Comparison of ENCODE assay signal across 8 mouse cellular contexts in genomic region chr12:87102165-87102631, GRCm38 (mm10). TPM values are rescaled to one million over a fixed set of nuclear protein-coding genes. Genes with fewer than 3 reads are reported as not detected.
DNase-seq lines count a peak whose midpoint lies in the region; ATAC-seq and TF ChIP-seq lines count a peak whose summit lies in the region.

Gene Ngb, minus strand, starts transcription at chr12:87102539.

- H3K27ac ChIP-seq in forebrain, postnatal 0 days (ENCODE audit: low read depth, low read length): no peak within 1 kb of the TSS
- no peak within 1 kb of the TSS for H3K27ac ChIP-seq in lung, embryonic 15.5 days
- no peak within 1 kb of the TSS for H3K27ac ChIP-seq in stomach, embryonic 14.5 days (ENCODE audit: low read length)

- H3K27me3 ChIP-seq in forebrain, postnatal 0 days (ENCODE audit: insufficient read depth, low read length): 0 out of 2 replicates have a peak, but pooled peaks cover 5% of the 10 kb centered on the region
- H3K27me3 ChIP-seq in lung, embryonic 15.5 days: peaks cover 27% of the 10 kb centered on the region
- H3K27me3 ChIP-seq in stomach, embryonic 14.5 days (ENCODE audit: control insufficient read depth, insufficient read depth, low read length): peaks cover 4% of the 10 kb centered on the region; the same call in 1 of the 2 replicates

- no peaks in the 10 kb centered on the region for H3K9me3 ChIP-seq in forebrain, postnatal 0 days (ENCODE audit: low read length)
- no peaks in the 10 kb centered on the region for H3K9me3 ChIP-seq in lung, embryonic 15.5 days
- H3K9me3 ChIP-seq in stomach, embryonic 14.5 days (ENCODE audit: control insufficient read depth, low read depth, low read length): no peaks in the 10 kb centered on the region

- ATAC-seq in forebrain, postnatal 0 days: peak; percentile 58
- peak; percentile 35 for ATAC-seq in lung, embryonic 15.5 days (ENCODE audit: borderline replicate concordance, extremely low read depth, low FRiP score, low TSS enrichment)
- ATAC-seq in stomach, embryonic 14.5 days (ENCODE audit: insufficient number of reproducible peaks, insufficient read depth, low FRiP score, low read depth): 0 out of 2 replicates have a peak, but pooled peaks have one; percentile 14

- no peak for TF ChIP-seq CTCF in forebrain, postnatal 0 days (IDR thresholded peaks at IDR 0.05; ENCODE audit: low read depth)

- WGBS in forebrain, postnatal 0 days: 3% methylated on average over 32 of the region's 32 CpGs
- WGBS in lung, embryonic 15.5 days: 4% methylated on average over 32 of the region's 32 CpGs
- 3% methylated on average over 32 of the region's 32 CpGs for WGBS in stomach, embryonic 14.5 days

- DNase-seq in right cerebral cortex, postnatal 14 days: peak; percentile 38
- no peak for DNase-seq in right cerebral cortex, adult 2 months (ENCODE audit: low spot score in 2 of 2)
- DNase-seq in forebrain, postnatal 0 days: peak; percentile 28
- DNase-seq in thymus, postnatal 36 days: no peak
- no peak for DNase-seq in spleen, postnatal 4 days (ENCODE audit: low spot score in 2 of 2)
- no peak for DNase-seq in left cerebral cortex, adult 8-10 months (ENCODE audit: low spot score in 2 of 2)

- H3K4me1 ChIP-seq in forebrain, postnatal 0 days (ENCODE audit: insufficient read depth): no peaks in the 10 kb centered on the region
- H3K4me1 ChIP-seq in lung, embryonic 15.5 days: peaks cover 8% of the 10 kb centered on the region
- H3K4me1 ChIP-seq in stomach, embryonic 14.5 days (ENCODE audit: control insufficient read depth, insufficient read depth, low read length): peaks cover 5% of the 10 kb centered on the region; the same call in 1 of the 2 replicates

- peak within 1 kb of the TSS; percentile 37 for H3K4me3 ChIP-seq in forebrain, postnatal 0 days (ENCODE audit: low read depth, low read length)
- peak within 1 kb of the TSS; percentile 26 for H3K4me3 ChIP-seq in lung, embryonic 15.5 days
- H3K4me3 ChIP-seq in stomach, embryonic 14.5 days (ENCODE audit: low read depth, low read length): peak within 1 kb of the TSS; percentile 22

- peak within 1 kb of the TSS; percentile 46 for H3K9ac ChIP-seq in forebrain, postnatal 0 days
- no peak within 1 kb of the TSS for H3K9ac ChIP-seq in lung, embryonic 15.5 days
- H3K9ac ChIP-seq in stomach, embryonic 14.5 days (replicated peaks; ENCODE audit: low read depth, low read length): no peak within 1 kb of the TSS

- peak within 1 kb of the TSS; percentile 86 for H3K4me2 ChIP-seq in forebrain, postnatal 0 days (ENCODE audit: low read depth)
- H3K4me2 ChIP-seq in lung, embryonic 15.5 days: peak within 1 kb of the TSS; percentile 54
- peak within 1 kb of the TSS; percentile 51 for H3K4me2 ChIP-seq in stomach, embryonic 14.5 days (replicated peaks; ENCODE audit: low read depth, low read length)

- H3K36me3 ChIP-seq in forebrain, postnatal 0 days (ENCODE audit: insufficient read depth): no peaks in the 10 kb centered on the region
- no peaks in the 10 kb centered on the region for H3K36me3 ChIP-seq in lung, embryonic 15.5 days
- no peaks in the 10 kb centered on the region for H3K36me3 ChIP-seq in stomach, embryonic 14.5 days (ENCODE audit: control insufficient read depth, insufficient read depth, low read length)

RNA-seq across cellular contexts. Expression of gene Ngb, which starts in this region (rescaled TPM):
- 9.2 and 9.9 TPM in 2 replicates for total RNA-seq in forebrain, postnatal 0 days (2014; rRNA removed)
- polyA plus RNA-seq in forebrain, postnatal 0 days (2015; fragmentation: Nextera tagmentation; extraction: Ambion mirVana): 7.1 and 12.2 TPM in 2 replicates
- polyA plus RNA-seq in lung, embryonic 15.5 days (2015; fragmentation: Nextera tagmentation; extraction: Ambion mirVana): 6.4 and 7.1 TPM in 2 replicates
- polyA plus RNA-seq in stomach, embryonic 14.5 days (2014; fragmentation: Nextera tagmentation; extraction: Ambion mirVana): 2.0 and 3.1 TPM in 2 replicates
- 10 to 100 TPM in 1 of 4 experiments, 1 to 10 TPM in 3; 7.1 to 10.4 (median 8.5) TPM for total RNA-seq in left cerebral cortex, adult 8-10 months (2022)

Comparison
In these comparisons a context has a peak if more than half of its experiments do, and no peak if none do; other contexts are left out.
1. DNase-seq: peak in right cerebral cortex, postnatal 14 days (single experiment) and forebrain, postnatal 0 days (single experiment); none in right cerebral cortex, adult 2 months (0 of 2), thymus, postnatal 36 days (0 of 2), spleen, postnatal 4 days (0 of 2) and left cerebral cortex, adult 8-10 months (0 of 2).
2. Peak in every context shown above with its lines, with median percentiles within 50 percentile points of each other: ATAC-seq, H3K4me2 ChIP-seq and H3K4me3 ChIP-seq.